Mouse (Mus musculus) cerebellum, adult 11 months (tissue): ENCODE data around the gene Cntnap1.

Experiments used
- DNase-seq: peaks from one replicate; pipeline ENCODE4 v3.0.0; 2022

The Cntnap1 gene

GRCm38 (mm10) chr11:101221306-101221986 is 51.1 kb downstream of the Cntnap1 start:
- DNase-seq = no peak

DNA sequence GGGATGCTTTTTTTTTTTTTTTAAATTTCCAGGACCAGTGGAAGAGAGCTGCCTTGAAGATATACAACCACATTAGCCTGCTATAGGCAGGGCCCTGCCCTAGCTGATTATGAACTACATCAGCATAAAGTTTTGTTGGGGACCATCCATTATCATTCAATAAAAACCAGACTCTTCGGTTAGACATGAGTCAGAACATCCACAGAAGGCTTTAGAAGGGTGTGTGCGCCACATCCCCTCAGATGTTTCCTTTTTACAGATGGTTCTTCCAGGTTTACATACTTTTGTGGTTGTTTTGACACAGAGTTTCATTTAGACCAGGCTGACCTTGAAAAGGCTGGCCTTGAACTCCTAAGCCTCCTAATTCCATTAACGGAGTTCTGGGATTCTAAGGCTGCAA is 54.0 kb downstream of the Cntnap1 start:
- no peak for DNase-seq

GRCm38 (mm10) chr11:101225331-101226064 is 55.2 kb downstream of the Cntnap1 start:
- no peak for DNase-seq

DNA sequence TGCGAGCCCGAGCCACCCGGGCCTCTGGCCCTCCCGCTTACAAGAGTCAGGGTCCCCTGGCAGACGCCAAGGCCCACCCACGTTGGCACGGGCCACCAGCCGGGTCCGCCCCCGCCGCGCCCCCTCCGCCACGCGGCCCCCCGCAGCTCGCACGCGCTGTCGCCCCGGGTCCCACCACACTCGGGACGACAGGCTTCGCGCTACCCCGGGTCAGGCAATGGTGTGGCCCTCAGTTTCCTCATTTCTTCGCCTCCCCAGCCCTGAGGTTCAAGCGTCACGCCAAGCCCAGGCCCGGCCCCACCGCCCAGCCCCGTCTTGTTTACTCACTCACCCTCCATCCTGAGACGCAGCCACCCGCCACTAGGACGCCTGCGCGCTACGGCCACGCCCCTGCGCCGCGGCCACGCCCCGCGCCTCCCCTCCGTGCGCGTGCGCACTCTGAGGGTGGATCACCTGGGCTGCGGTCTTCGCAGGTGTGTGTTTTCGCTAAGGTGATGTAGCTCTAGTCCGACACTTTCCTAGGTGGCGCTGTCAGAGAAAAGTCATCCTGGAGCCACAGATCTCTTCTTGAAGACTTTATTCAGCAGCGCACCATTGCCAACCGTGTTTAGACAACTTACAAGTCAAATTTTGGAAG is 55.9 kb downstream of the Cntnap1 start, which contains the start of gene Ezh1:
TSS of gene Ezh1 (minus strand) at position 399 of the 637 bp plus-strand sequence.
- DNase-seq = peak; percentile 95

DNA sequence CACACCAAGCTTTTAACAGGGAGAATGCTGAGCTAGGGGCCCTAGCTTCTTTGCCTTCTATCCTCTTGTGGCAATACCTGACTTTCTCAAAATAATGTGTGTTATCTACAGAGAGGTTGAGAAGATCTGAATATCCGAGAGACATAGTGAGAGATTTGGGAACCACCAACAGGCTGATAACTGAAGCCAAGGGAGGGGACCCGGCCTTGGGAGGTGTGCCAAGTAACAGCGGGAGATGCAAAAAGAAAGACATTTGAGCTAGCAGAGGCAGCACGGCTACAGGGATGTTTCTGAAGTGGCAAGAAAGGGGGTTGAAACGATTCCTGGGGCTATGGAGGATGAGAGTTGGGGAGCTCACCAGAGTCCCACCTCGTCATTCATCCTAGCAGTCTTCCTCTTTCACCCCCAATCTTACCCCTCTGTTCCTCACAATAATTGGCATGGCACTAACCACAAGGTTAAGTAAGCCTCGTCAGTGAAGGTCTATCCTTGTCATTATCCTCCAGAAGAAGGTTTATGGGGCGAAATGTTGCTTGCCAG is 59.1 kb downstream of the Cntnap1 start:
- no peak for DNase-seq

DNA sequence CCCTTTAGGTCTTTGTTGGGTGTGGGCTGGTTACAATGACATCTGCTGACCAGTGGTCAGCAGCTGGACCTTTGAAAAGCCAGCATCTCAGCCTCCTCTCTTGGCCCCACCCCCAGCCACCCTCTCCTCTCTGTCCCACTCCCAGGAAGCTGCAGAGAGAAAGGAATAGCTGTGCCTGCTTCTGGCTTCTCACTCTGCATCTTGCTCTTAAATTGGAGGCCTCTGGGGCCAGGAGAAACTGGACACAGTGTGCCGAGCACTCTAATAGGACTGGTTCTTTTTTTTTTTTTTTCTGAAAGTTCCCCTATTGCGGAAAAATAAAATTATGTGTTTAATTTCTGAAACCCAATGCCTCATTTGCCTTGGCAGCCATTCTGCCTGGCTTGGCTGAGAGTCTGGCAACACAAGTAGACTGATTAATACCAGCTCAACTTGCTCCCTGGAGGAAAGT is 59.8 kb downstream of the Cntnap1 start:
- DNase-seq = no peak

DNA sequence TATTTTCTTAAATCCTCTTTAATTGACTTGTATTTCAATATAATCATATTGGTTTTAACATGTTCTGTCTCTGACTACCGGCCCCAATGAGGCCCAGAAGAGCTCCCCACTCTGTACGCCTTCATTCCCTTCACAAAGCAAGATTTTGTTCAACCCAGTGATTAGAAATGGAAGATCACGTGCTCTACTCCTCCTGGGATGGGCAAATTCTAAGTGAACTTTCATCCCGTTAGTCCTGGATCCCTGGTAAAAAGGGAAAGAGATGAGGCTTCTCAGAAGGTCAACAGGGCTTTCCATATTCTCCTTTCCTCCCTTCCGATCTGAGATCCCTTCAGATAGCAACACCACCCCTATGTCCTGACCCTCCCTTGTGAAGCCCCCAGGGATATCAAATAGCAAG is 60.2 kb downstream of the Cntnap1 start:
- DNase-seq = no peak

- DNase-seq = no peak
Observed at GRCm38 (mm10) chr11:101230991-101231871, 60.9 kb downstream of the Cntnap1 start.

DNA sequence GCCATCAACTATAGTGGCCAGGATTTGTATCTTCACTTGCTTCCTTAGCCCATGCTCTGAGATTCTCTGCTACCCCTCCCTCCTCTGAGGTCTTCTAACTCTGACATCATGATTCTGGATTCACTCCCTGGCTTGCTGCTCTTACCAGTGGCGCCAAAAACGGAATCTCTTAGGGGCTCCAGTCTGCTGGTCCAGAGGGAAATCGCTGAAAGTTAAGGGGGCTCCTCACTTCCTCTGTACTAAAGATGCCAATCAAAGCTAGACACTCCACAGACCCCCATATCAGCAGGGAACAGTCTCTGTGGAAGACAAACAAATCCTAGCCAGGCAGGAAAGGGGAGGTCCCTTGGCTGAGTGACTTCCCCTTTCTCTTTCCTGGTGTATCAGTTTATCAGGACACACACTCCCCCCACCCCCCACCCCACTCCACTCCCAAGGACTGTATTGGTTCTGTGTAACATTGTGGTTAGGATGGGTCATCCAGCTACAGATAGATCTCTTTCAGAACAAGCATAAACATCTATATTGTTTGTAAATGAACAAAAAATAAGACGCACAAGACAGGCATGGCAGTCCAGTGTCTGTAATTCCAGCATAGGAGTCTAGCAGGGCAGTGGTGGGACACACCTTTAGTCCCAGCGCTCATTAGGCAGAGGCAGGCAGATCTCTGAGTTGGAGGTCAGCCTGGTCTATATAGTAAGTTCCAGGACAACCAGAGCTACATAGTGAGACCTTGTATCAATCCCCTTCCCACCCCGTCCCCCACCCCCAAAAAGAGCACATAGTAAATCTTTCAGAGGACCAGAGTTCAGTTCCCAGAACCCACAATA is 61.9 kb downstream of the Cntnap1 start:
- no peak for DNase-seq

GRCm38 (mm10) chr11:101233240-101233639 is 62.9 kb downstream of the Cntnap1 start:
- no peak for DNase-seq

GRCm38 (mm10) chr11:101234124-101234523 is 63.8 kb downstream of the Cntnap1 start:
- no peak for DNase-seq

DNA sequence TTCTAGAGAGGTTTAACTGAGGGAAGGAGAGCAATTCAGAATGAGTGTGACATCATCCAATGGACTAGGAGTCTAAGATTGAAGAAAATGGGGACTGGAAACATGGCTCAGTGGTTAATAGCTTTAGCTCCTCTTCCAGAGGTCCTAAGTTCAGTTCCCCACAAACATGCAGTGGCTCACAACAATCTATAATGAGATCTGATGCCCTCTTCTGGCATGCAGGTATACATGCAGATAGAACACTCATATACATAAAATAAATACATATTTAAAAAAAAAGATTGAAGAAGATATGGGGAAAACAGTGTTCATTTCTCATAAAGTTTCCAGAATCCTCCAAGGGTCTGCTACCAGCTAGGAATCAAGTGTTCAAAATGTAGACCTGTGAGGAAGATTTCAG is 65.1 kb downstream of the Cntnap1 start:
- DNase-seq = no peak

GRCm38 (mm10) chr11:101236782-101237181 is 66.5 kb downstream of the Cntnap1 start:
- DNase-seq = no peak

GRCm38 (mm10) chr11:101238071-101238647 is 67.8 kb downstream of the Cntnap1 start:
- DNase-seq = no peak
